Mouse (Mus musculus): ENCODE measurements around the gene Trim62.

Trim62 gene

DNA sequence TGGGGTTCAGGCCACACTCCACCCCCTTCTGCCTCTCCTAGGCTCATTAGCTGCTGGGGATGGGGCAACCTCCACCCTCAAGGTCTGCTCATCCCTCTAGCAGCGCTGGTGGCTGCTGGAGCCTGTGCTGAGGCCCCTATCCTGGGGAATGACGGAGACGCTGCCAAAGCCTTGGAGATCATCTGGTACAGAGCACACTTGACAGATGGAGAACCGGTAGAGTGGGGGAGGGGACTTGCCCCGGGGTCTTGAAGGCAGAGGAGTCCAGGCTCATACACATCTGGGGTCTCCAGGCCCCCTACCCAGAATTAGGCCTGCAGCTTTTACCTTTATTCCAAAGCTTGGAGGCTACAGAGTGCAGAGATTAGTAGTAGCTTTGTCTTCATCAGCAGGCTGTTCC is 3.2 kb downstream of the Trim62 start:
- DNase-seq: peak; percentile 72 to 73

- DNase-seq: no peak
Observed at GRCm38 (mm10) chr4:128887026-128887425, 3.6 kb downstream of the Trim62 start.

DNA sequence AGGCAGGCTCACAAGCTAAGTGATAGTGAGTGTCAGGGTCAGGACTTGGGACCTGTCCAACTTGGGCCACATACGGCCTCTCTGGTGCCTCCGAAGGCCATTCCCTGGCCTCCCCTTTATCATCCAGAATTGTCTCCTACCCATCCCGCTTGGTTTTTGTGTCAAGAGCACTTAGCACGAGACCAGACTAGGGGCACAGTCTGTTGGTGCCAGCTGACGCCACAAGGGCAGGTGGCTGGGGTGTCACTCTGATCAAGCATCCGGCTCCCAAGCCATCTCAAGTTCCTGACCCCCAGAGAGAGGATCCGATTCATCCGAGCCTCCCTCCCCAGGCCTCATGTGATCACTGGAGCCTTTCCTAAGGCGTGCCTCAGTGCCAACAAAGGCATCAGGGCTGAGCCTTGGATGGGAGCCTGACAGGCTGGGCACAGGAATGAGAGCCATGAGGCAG is 4.3 kb downstream of the Trim62 start:
- DNase-seq: peak; percentile 89 to 96

DNA sequence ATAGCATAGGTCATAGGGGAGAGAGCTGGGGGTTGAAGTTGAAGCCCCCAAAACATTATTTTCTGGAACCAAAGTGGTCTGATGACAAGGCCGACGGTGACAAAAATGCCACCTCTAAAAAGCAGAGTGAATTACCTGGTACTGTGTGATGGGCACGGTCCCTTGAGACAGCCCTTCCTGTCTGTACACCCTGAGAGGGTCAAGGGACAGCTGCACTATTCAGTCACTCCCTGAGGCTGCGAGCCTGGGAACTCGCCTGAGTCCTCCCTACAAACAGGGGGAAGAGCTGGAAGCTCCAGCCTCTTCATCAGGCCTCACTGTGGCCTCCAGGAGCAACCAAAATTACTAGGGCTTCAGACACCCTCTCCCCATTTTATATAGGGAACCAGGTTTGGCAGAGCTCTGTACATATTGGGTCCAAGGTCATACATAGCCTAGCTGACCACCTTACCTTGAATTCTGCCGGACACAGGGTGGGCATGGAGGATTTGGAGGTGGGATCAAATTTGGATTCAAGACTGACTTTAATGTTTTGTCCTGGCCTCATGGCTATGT is 5.1 kb downstream of the Trim62 start:
- DNase-seq: peak; percentile 20 to 53

DNA sequence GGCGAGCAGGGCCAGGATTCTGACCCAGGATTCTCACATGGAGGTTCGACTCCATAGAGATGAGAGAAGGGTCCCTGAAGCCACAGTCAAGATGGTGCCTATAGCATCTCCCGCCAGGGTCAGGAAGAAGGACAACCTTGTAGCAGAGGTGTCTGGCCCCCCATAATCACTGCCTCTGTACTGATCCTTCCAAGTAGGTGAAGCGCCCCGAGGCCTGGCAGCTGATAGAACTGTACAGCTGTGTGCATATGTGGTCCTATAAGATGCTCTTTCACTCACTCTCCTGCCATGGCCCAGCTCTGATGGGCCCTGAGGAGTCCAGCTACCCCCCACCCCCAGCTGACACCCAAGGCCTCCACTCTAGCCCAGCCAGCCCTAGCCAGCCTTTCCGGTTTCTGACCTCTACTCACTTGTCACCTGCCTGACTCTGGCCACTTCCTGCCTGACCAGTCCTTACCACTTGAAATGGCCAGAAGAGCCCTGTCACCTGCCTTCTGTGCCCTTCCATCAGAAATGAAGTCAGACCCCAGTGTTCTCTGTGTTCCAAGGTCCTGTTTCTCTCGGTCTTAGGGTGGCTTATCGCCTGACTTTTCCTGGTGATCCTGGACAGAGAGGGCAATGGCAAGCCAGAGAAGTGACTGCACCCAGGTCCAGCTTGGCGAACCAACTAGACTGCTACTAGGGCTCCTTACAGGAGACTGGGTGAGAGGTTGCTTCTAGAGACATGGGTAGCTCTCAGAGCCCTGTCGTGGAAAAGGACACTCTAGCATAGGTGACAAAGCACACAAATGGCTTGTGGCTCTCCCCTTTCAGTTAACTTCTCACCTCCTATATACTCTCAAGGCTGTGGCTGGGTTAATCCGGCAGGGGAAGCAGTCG is 6.6 kb downstream of the Trim62 start:
- DNase-seq: peak; percentile 20 to 38

DNA sequence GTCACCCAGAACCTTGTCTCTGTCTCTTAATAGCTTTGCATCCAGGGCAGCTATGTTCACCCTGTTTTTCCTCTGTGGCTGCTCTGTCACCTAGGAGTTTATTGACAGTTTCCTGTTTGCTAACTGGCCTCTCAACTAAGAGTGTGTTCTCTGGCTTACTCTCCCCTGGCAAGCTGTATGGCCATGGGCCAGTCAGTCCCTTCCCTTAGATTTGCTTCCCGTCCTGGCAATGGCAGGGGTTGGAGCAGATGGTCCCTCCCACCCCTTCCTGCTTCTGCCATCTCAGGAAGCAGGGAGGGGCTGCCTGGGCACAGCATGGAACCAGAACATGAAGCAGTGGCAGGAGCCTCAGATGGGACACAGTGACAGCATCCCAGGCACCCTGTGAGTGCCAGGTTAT is 7.8 kb downstream of the Trim62 start:
- peak; percentile 93 to 97 for DNase-seq

DNA sequence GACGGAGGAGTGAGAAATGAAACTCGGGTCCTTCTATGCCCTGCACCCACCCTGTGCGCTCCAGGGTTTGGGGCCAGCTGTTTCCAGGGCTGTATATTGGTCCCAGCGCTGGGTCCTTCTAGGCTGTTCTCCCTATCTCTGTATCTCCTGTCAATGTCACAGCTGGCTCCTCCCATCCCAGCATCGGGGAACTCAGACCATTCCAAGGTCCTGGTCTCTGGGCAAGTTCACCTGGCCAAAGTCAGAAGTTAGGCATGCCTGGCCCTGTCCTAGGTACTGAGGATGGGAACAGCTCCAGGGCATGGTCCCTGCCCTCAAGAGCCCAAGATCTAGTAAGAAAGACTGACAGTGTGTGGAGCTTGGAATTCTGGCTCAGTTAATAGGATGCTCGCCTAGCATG is 8.4 kb downstream of the Trim62 start:
- peak in 1 of 2 experiments; percentile 28 for DNase-seq

GRCm38 (mm10) chr4:128892188-128892587 is 8.8 kb downstream of the Trim62 start:
- no peak for DNase-seq

GRCm38 (mm10) chr4:128894112-128894511 is 10.7 kb downstream of the Trim62 start:
- DNase-seq: peak in 1 of 2 experiments; percentile 28

- DNase-seq: peak in 1 of 2 experiments; percentile 36
Observed at GRCm38 (mm10) chr4:128895841-128896240, 12.5 kb downstream of the Trim62 start.

DNA sequence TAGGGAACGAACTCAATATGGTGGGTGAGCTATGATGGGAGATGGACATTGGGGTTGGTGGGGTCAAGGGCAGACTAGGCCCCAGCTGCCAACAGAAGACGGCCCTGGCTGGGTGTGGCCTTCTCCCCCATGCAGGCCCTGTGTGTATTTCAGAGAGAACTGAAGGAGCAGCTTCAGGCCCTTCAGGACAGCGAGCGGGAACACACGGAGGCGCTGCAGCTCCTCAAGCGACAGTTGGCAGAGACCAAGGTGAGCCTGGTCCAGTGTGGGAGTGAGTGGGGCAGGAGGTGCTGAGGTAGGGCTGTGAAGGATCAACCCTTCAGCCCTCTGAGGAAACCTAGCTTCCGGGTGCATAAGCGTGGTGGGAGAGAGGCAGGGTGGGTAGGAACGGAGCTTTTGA is 13.3 kb downstream of the Trim62 start:
- DNase-seq: peak; percentile 42 to 50

- peak; percentile 68 to 70 for DNase-seq
Observed at GRCm38 (mm10) chr4:128897911-128898421, 14.6 kb downstream of the Trim62 start.

DNA sequence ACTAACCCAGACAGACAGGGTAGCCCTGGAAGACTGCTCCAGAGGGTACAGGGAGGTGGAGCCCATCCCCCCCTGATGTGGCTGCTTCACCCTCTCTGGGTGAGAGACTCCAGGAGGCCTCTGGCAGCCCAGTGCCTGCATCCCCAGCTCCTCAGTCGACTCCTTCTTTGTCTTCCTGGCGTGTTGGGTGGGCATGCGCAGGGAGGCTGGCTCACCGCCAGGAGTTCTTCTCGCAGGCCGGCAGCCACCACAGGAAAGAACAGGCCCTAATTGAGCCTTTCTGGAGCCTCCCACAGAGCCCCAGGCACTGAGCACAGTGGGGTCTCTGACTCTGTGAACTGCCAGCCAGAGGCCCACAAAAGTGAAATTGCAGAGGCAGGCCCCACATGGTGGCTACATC is 16.0 kb downstream of the Trim62 start:
- peak; percentile 79 to 85 for DNase-seq

DNA sequence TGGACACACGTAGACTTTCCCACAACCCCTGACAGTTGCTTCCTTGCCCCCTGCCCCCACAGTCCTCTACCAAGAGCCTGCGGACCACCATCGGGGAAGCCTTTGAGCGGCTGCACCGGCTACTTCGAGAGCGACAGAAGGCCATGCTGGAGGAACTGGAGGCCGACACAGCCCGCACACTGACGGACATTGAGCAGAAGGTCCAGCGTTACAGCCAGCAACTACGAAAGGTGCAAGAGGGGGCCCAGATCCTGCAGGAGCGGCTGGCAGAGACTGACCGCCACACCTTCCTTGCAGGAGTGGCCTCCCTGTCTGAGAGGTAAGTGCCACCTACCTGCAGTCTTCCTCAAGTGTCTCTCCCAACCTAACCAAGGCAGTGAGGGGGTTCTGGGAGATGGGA is 17.1 kb downstream of the Trim62 start:
- no peak for DNase-seq

- DNase-seq: peak; percentile 85 to 86
Observed at GRCm38 (mm10) chr4:128902390-128902789, 19.0 kb downstream of the Trim62 start.

- DNase-seq: peak; percentile 54 to 59
Observed at GRCm38 (mm10) chr4:128904035-128904800, 20.8 kb downstream of the Trim62 start.

GRCm38 (mm10) chr4:128905251-128905650 is 21.9 kb downstream of the Trim62 start:
- peak in 1 of 2 experiments; percentile 25 for DNase-seq

DNA sequence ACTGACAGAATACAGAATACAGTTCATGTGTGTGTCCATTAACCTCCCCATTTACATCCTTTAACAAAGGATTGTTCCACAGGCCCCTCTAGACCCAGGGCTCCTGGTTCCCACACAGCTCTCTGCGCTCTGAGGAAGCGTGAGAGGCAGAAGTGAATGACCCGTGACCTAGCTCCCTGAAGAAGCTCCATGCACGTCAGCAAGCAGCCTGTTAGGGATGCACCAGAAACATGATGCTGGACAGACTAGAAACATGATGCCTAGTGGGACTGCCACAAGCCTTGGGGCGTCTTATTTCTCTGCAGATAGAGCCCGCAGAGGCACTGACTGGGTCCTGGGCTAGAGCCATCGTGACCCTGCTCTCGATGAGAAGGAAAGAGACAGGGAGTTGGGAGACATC is 23.4 kb downstream of the Trim62 start:
- peak; percentile 21 to 43 for DNase-seq

DNA sequence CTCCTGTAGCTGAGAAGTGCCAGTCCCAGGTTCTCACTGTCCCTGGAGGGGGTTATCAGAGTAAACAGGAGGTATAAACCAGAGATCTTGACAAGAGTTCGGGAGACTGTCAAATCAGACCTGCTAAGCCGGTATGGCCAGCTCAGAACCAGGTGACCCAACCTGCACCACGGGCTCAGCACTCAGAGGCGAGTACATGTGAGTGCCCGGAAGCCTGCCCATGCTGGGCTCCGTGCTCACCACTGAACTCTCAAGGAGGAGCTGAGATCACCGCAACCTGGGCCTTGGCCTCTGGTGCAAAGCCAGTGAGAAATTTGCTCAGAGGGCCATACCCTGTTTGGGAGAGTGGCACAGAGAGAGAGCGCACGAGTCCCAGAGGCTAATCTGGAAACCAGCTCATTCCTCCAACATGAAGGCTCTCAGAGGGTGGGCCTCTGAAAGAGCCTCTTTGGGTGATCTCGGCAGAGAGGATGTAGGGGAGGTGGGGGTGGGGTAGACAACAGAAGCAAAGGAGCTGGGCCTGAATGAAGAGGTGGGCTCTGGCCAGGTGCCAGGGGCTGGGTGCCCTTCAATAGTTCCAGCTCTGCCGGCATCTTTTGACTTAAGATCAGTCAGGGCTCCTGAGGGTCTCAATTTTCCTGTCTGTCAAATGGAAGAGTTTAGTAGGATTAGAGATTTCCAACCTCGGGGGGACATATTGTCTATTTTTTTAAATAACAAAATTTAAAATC is 24.0 kb downstream of the Trim62 start:
- DNase-seq: peak; percentile 48 to 56

DNA sequence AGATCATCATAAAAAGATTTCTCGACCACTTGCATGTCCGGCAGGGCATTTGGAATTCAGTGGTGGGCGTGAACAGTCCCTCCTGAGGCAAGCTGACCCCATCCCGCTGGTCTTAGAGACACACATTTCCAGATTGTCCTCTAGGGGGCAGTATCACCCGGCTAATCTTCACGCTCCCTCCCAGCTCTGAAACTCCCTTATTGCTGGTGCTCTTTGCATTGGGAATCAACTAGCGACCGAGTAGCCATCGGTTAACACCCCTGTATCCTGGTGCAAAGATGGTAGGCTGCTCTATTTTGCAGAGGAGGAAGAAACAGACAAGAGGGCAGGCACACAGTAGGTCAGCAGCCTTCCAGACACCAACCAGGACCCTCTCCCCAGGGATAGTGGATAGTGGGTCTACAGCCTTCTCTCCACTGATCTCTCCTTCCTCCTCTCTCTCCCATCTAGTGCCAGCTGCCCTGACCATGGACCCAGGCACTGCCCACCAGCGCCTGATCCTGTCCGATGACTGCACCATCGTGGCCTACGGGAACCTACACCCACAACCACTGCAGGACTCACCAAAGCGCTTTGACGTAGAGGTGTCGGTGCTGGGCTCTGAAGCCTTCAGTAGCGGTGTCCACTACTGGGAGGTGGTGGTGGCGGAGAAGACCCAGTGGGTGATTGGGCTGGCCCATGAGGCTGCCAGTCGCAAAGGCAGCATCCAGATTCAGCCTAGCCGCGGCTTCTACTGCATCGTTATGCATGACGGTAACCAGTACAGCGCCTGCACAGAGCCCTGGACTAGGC is 25.4 kb downstream of the Trim62 start:
- peak; percentile 74 to 78 for DNase-seq

- DNase-seq: peak; percentile 60 to 61
Observed at GRCm38 (mm10) chr4:128909378-128909831, 26.0 kb downstream of the Trim62 start.
